Mouse (Mus musculus): ENCODE measurements around the gene Clca3a2.
"Not testable (repeated sequence)": the region's sequence is repeated elsewhere in the genome, so short reads cannot be mapped to it uniquely, and the experiment has no call there.

- not testable (repeated sequence) for TF ChIP-seq CTCF (IDR thresholded peaks at IDR 0.05; ENCODE audit: extremely low read depth, insufficient read depth, insufficient read length, insufficient replicate concordance); POLR2A (IDR thresholded peaks at IDR 0.05; ENCODE audit: low read depth, low read length)
Observed at GRCm38 (mm10) chr3:144756103-144756502, 63.2 kb downstream of the Clca3a2 start.
